Mouse (Mus musculus): ENCODE results near the gene Btbd9. TPM values are rescaled to one million over a fixed set of nuclear protein-coding genes. Genes with fewer than 3 reads are reported as not detected.

Btbd9 gene
- polyA plus RNA-seq, 1 experiment = 31.2 TPM

GRCm38 (mm10) chr17:30491601-30492000 lies 84.7 kb downstream of the Btbd9 start:
- H3K27me3 ChIP-seq (ENCODE audit: control insufficient read depth, insufficient read depth, low read length) = no peaks in the 10 kb centered on the region
- peaks cover 6% of the 10 kb centered on the region for H3K4me1 ChIP-seq (ENCODE audit: control insufficient read depth, insufficient read depth, insufficient read length, low read length)
- WGBS = 97% methylated on average over 8 of the region's 8 CpGs
- no peak overlapping the region for H3K4me3 ChIP-seq (ENCODE audit: low read depth, low read length)
- no peak for TF ChIP-seq POLR2A (IDR thresholded peaks at IDR 0.05; ENCODE audit: low read depth, low read length)
- TF ChIP-seq CTCF (IDR thresholded peaks at IDR 0.05; ENCODE audit: extremely low read depth, insufficient read length, insufficient replicate concordance, low read depth, low read length) = no peak
- no peaks in the 10 kb centered on the region for H3K36me3 ChIP-seq (ENCODE audit: control insufficient read depth, insufficient read depth, low read length)
- H3K27ac ChIP-seq (ENCODE audit: insufficient read depth, low read depth, low read length) = no peak overlapping the region

- no peak overlapping the region for H3K4me3 ChIP-seq (ENCODE audit: low read depth, low read length)
- 96% methylated on average over 7 of the region's 7 CpGs for WGBS
- no peak overlapping the region for H3K27ac ChIP-seq (ENCODE audit: insufficient read depth, low read depth, low read length)
- H3K36me3 ChIP-seq (ENCODE audit: control insufficient read depth, insufficient read depth, low read length) = no peaks in the 10 kb centered on the region
- peaks cover 2% of the 10 kb centered on the region; the same call in 1 of the 2 replicates for H3K4me1 ChIP-seq (ENCODE audit: control insufficient read depth, insufficient read depth, insufficient read length, low read length)
- H3K27me3 ChIP-seq (ENCODE audit: control insufficient read depth, insufficient read depth, low read length) = no peaks in the 10 kb centered on the region
- TF ChIP-seq POLR2A (IDR thresholded peaks at IDR 0.05; ENCODE audit: low read depth, low read length) (no peak), CTCF (IDR thresholded peaks at IDR 0.05; ENCODE audit: extremely low read depth, insufficient read length, insufficient replicate concordance, low read depth, low read length) (no peak)
Measured at GRCm38 (mm10) chr17:30490601-30491000, 85.7 kb downstream of the Btbd9 start.

GRCm38 (mm10) chr17:30490086-30490485 lies 86.2 kb downstream of the Btbd9 start:
- H3K36me3 ChIP-seq (ENCODE audit: control insufficient read depth, insufficient read depth, low read length) = no peaks in the 10 kb centered on the region
- no peak overlapping the region for H3K4me3 ChIP-seq (ENCODE audit: low read depth, low read length)
- no peak overlapping the region for H3K27ac ChIP-seq (ENCODE audit: insufficient read depth, low read depth, low read length)
- no peak for TF ChIP-seq POLR2A (IDR thresholded peaks at IDR 0.05; ENCODE audit: low read depth, low read length)
- no peak for TF ChIP-seq CTCF (IDR thresholded peaks at IDR 0.05; ENCODE audit: extremely low read depth, insufficient read length, insufficient replicate concordance, low read depth, low read length)
- peaks cover 3% of the 10 kb centered on the region; the same call in 1 of the 2 replicates for H3K4me1 ChIP-seq (ENCODE audit: control insufficient read depth, insufficient read depth, insufficient read length, low read length)
- WGBS = 92% methylated on average over 5 of the region's 5 CpGs
- H3K27me3 ChIP-seq (ENCODE audit: control insufficient read depth, insufficient read depth, low read length) = no peaks in the 10 kb centered on the region

GRCm38 (mm10) chr17:30489629-30490028 lies 86.7 kb downstream of the Btbd9 start:
- TF ChIP-seq POLR2A (IDR thresholded peaks at IDR 0.05; ENCODE audit: low read depth, low read length) (no peak), CTCF (IDR thresholded peaks at IDR 0.05; ENCODE audit: extremely low read depth, insufficient read length, insufficient replicate concordance, low read depth, low read length) (no peak)
- Histone ChIP-seq H3K27ac (ENCODE audit: insufficient read depth, low read depth, low read length) (no peak overlapping the region), H3K4me1 (ENCODE audit: control insufficient read depth, insufficient read depth, insufficient read length, low read length) (peaks cover 3% of the 10 kb centered on the region; the same call in 1 of the 2 replicates), H3K4me3 (ENCODE audit: low read depth, low read length) (no peak overlapping the region), H3K36me3 (ENCODE audit: control insufficient read depth, insufficient read depth, low read length) (0 out of 2 replicates have a peak, but pooled peaks cover under 1% of the 10 kb centered on the region), H3K27me3 (ENCODE audit: control insufficient read depth, insufficient read depth, low read length) (no peaks in the 10 kb centered on the region)
- 92% methylated on average over 7 of the region's 7 CpGs for WGBS

- H3K27ac ChIP-seq (ENCODE audit: insufficient read depth, low read depth, low read length) = no peak overlapping the region
- TF ChIP-seq POLR2A (IDR thresholded peaks at IDR 0.05; ENCODE audit: low read depth, low read length) (no peak), CTCF (IDR thresholded peaks at IDR 0.05; ENCODE audit: extremely low read depth, insufficient read length, insufficient replicate concordance, low read depth, low read length) (no peak)
- 83% methylated on average over 5 of the region's 5 CpGs for WGBS
- H3K27me3 ChIP-seq (ENCODE audit: control insufficient read depth, insufficient read depth, low read length) = no peaks in the 10 kb centered on the region
- H3K36me3 ChIP-seq (ENCODE audit: control insufficient read depth, insufficient read depth, low read length) = 0 out of 2 replicates have a peak, but pooled peaks cover 2% of the 10 kb centered on the region
- no peak overlapping the region for H3K4me3 ChIP-seq (ENCODE audit: low read depth, low read length)
- peaks cover 3% of the 10 kb centered on the region; the same call in 1 of the 2 replicates for H3K4me1 ChIP-seq (ENCODE audit: control insufficient read depth, insufficient read depth, insufficient read length, low read length)
Measured at GRCm38 (mm10) chr17:30487695-30488094, 88.6 kb downstream of the Btbd9 start.

- peaks cover 3% of the 10 kb centered on the region; the same call in 1 of the 2 replicates for H3K36me3 ChIP-seq (ENCODE audit: control insufficient read depth, insufficient read depth, low read length)
- no peak overlapping the region for H3K27ac ChIP-seq (ENCODE audit: insufficient read depth, low read depth, low read length)
- H3K27me3 ChIP-seq (ENCODE audit: control insufficient read depth, insufficient read depth, low read length) = no peaks in the 10 kb centered on the region
- TF ChIP-seq POLR2A (IDR thresholded peaks at IDR 0.05; ENCODE audit: low read depth, low read length) (no peak), CTCF (IDR thresholded peaks at IDR 0.05; ENCODE audit: extremely low read depth, insufficient read length, insufficient replicate concordance, low read depth, low read length) (no peak)
- 46% methylated on average over 4 of the region's 4 CpGs for WGBS
- peaks cover 3% of the 10 kb centered on the region; the same call in 1 of the 2 replicates for H3K4me1 ChIP-seq (ENCODE audit: control insufficient read depth, insufficient read depth, insufficient read length, low read length)
- H3K4me3 ChIP-seq (ENCODE audit: low read depth, low read length) = no peak overlapping the region
Measured at GRCm38 (mm10) chr17:30485067-30485854, 91.0 kb downstream of the Btbd9 start.

GRCm38 (mm10) chr17:30484446-30485066 lies 91.7 kb downstream of the Btbd9 start:
- H3K4me1 ChIP-seq (ENCODE audit: control insufficient read depth, insufficient read depth, insufficient read length, low read length) = peaks cover 3% of the 10 kb centered on the region; the same call in 1 of the 2 replicates
- WGBS = 89% methylated on average over 1 of the region's 1 CpGs
- H3K27me3 ChIP-seq (ENCODE audit: control insufficient read depth, insufficient read depth, low read length) = no peaks in the 10 kb centered on the region
- peaks cover 3% of the 10 kb centered on the region; the same call in 1 of the 2 replicates for H3K36me3 ChIP-seq (ENCODE audit: control insufficient read depth, insufficient read depth, low read length)
- no peak overlapping the region for H3K27ac ChIP-seq (ENCODE audit: insufficient read depth, low read depth, low read length)
- no peak overlapping the region for H3K4me3 ChIP-seq (ENCODE audit: low read depth, low read length)
- TF ChIP-seq CTCF (IDR thresholded peaks at IDR 0.05; ENCODE audit: extremely low read depth, insufficient read length, insufficient replicate concordance, low read depth, low read length) (no peak), POLR2A (IDR thresholded peaks at IDR 0.05; ENCODE audit: low read depth, low read length) (no peak)

All from small intestine, adult 2 months (tissue).